Mouse (Mus musculus): ENCODE measurements around the gene Med12l. TPM values are rescaled to one million over a fixed set of nuclear protein-coding genes. Genes with fewer than 3 reads are reported as not detected.
A peak's percentile ranks its signal among the peaks of the same experiment; 100 is the strongest.

Gene Med12l
- total and polyA plus RNA-seq, 2 experiments = 1.4 TPM

DNA sequence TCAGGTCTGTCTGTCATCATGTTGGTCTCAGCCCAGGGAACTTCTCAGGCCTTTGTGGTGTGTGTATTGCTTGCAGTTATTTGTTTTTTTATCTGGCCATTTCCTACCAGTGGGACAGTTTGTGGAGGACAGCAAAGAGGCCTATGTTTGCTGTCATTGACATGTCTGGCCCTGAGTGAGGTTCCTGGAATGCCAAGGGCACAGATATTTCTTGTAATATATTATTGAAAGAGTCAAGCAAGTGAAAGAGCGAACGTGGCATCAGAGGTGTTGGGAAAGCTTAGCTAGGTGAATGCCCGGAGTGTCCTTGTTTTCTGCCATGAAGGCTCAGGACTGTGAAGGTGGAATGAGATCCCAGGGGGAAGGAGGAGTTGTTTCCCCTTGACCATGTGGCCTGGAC is 4.7 kb downstream of the Med12l start:
- Histone ChIP-seq H3K4me1 (ENCODE audit: control insufficient read depth, insufficient read depth, low read length) (peaks cover 3% of the 10 kb centered on the region; the same call in 1 of the 2 replicates), H3K36me3 (ENCODE audit: control insufficient read depth, insufficient read depth, low read length) (no peaks in the 10 kb centered on the region), H3K79me2 (ENCODE audit: control insufficient read depth, insufficient read depth, low read length) (no peaks in the 10 kb centered on the region), H3K27ac (replicated peaks; ENCODE audit: insufficient read depth, low read depth, low read length) (no peak overlapping the region), H3K9ac (ENCODE audit: low read depth, low read length) (no peak overlapping the region), H3K27me3 (ENCODE audit: control insufficient read depth, insufficient read depth, low read length) (peaks cover 2% of the 10 kb centered on the region; the same call in 1 of the 2 replicates), H3K4me3 (ENCODE audit: insufficient read depth, low read depth, low read length) (no peak overlapping the region)
- 39% methylated on average over 3 of the region's 3 CpGs for WGBS
- no peak for TF ChIP-seq CTCF (IDR thresholded peaks at IDR 0.05; ENCODE audit: low read depth, low read length)
- no peak for TF ChIP-seq POLR2A (IDR thresholded peaks at IDR 0.05; ENCODE audit: extremely low read depth, insufficient read depth, low read length)
- no peak for DNase-seq (ENCODE audit: extremely low read depth, low read depth, low spot score)

DNA sequence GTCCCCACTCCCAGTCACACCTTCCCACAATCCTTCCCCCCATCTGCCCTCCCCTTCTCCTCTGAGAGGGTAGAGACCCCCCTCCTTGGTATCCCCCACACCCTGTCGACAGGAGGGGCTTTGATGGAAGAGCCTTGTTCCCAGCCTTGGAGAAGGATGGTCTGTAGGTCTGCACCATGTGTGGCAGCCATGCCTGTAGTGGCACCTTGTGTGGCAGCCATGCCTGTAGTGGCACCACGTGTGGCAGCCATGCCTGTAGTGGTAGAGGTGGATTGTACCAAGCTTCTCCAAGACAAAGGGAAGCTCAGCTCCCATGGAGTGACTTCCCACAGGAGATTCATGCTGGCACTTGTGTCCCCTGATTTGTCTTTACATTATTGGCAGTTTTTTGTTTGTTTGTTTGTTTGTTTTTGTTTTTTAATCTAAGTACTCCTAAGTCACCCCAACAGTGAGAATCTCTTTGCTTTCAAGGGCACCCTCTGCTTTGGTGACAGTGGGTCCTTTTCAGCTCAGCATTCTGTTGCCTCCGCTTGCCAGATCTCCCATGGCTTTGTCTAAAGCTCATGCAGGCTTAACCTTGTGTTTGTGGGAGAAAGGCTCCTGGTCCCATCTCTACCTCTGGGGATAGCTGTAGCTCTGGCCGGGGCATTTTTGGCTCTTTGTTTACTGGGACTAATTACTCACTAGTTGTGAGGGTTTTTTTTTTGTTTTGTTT is 10.2 kb downstream of the Med12l start:
- TF ChIP-seq CTCF (IDR thresholded peaks at IDR 0.05; ENCODE audit: low read depth, low read length) (no peak), POLR2A (IDR thresholded peaks at IDR 0.05; ENCODE audit: extremely low read depth, insufficient read depth, low read length) (no peak)
- peaks cover 2% of the 10 kb centered on the region; the same call in 1 of the 2 replicates for H3K79me2 ChIP-seq (ENCODE audit: control insufficient read depth, insufficient read depth, low read length)
- no peaks in the 10 kb centered on the region for H3K27me3 ChIP-seq (ENCODE audit: control insufficient read depth, insufficient read depth, low read length)
- 84% methylated on average over 4 of the region's 4 CpGs for WGBS
- no peaks in the 10 kb centered on the region for H3K4me1 ChIP-seq (ENCODE audit: control insufficient read depth, insufficient read depth, low read length)
- H3K4me3 ChIP-seq (ENCODE audit: insufficient read depth, low read depth, low read length) = no peak overlapping the region
- no peak for DNase-seq (ENCODE audit: extremely low read depth, low read depth, low spot score)
- H3K36me3 ChIP-seq (ENCODE audit: control insufficient read depth, insufficient read depth, low read length) = no peaks in the 10 kb centered on the region
- H3K9ac ChIP-seq (ENCODE audit: low read depth, low read length) = no peak overlapping the region
- H3K27ac ChIP-seq (replicated peaks; ENCODE audit: insufficient read depth, low read depth, low read length) = no peak overlapping the region

- TF ChIP-seq CTCF (IDR thresholded peaks at IDR 0.05; ENCODE audit: low read depth, low read length) = no peak
- no peak for TF ChIP-seq POLR2A (IDR thresholded peaks at IDR 0.05; ENCODE audit: extremely low read depth, insufficient read depth, low read length)
- Histone ChIP-seq H3K79me2 (ENCODE audit: control insufficient read depth, insufficient read depth, low read length) (peaks cover 2% of the 10 kb centered on the region; the same call in 1 of the 2 replicates), H3K4me3 (ENCODE audit: insufficient read depth, low read depth, low read length) (no peak overlapping the region), H3K4me1 (ENCODE audit: control insufficient read depth, insufficient read depth, low read length) (no peaks in the 10 kb centered on the region), H3K9ac (ENCODE audit: low read depth, low read length) (no peak overlapping the region), H3K36me3 (ENCODE audit: control insufficient read depth, insufficient read depth, low read length) (no peaks in the 10 kb centered on the region), H3K27me3 (ENCODE audit: control insufficient read depth, insufficient read depth, low read length) (no peaks in the 10 kb centered on the region), H3K27ac (replicated peaks; ENCODE audit: insufficient read depth, low read depth, low read length) (no peak overlapping the region)
- 85% methylated on average over 9 of the region's 9 CpGs for WGBS
- no peak for DNase-seq (ENCODE audit: extremely low read depth, low read depth, low spot score)
Observed at GRCm38 (mm10) chr3:59016501-59016900, 10.9 kb downstream of the Med12l start.

DNA sequence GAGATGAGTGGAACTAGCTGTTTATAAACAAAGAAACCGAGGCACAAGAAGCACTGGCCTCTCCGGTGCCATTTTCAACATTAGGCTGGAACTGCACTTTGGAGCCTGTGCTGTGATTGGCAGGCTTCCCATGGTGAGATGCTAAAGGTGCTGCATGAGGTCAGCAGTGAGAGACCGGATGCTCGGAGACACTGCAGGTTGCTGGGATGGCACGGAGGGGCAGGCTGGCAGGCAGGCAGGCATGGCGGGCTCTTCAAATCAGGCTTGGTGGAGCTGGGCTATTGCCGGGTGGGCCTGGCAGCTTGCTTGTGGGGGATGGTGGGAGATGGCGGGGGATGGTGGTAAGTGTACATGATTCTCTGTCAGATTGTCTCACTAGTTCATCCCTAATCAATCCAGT is 15.6 kb downstream of the Med12l start:
- H3K9ac ChIP-seq (ENCODE audit: low read depth, low read length) = no peak overlapping the region
- peak; percentile 73 for DNase-seq (ENCODE audit: extremely low read depth, low read depth, low spot score)
- TF ChIP-seq POLR2A (IDR thresholded peaks at IDR 0.05; ENCODE audit: extremely low read depth, insufficient read depth, low read length) = no peak
- no peak for TF ChIP-seq CTCF (IDR thresholded peaks at IDR 0.05; ENCODE audit: low read depth, low read length)
- H3K4me3 ChIP-seq (ENCODE audit: insufficient read depth, low read depth, low read length) = no peak overlapping the region
- no peaks in the 10 kb centered on the region for H3K36me3 ChIP-seq (ENCODE audit: control insufficient read depth, insufficient read depth, low read length)
- 0 out of 2 replicates have a peak, but pooled peaks cover 2% of the 10 kb centered on the region for H3K4me1 ChIP-seq (ENCODE audit: control insufficient read depth, insufficient read depth, low read length)
- H3K27ac ChIP-seq (replicated peaks; ENCODE audit: insufficient read depth, low read depth, low read length) = no peak overlapping the region
- H3K79me2 ChIP-seq (ENCODE audit: control insufficient read depth, insufficient read depth, low read length) = peaks cover 6% of the 10 kb centered on the region; the same call in 1 of the 2 replicates
- 39% methylated on average over 8 of the region's 8 CpGs for WGBS
- H3K27me3 ChIP-seq (ENCODE audit: control insufficient read depth, insufficient read depth, low read length) = no peaks in the 10 kb centered on the region

GRCm38 (mm10) chr3:59022251-59022650 is 16.6 kb downstream of the Med12l start:
- 97% methylated on average over 2 of the region's 2 CpGs for WGBS
- H3K79me2 ChIP-seq (ENCODE audit: control insufficient read depth, insufficient read depth, low read length) = peaks cover 6% of the 10 kb centered on the region; the same call in 1 of the 2 replicates
- H3K27ac ChIP-seq (replicated peaks; ENCODE audit: insufficient read depth, low read depth, low read length) = no peak overlapping the region
- DNase-seq (ENCODE audit: extremely low read depth, low read depth, low spot score) = no peak
- H3K4me3 ChIP-seq (ENCODE audit: insufficient read depth, low read depth, low read length) = no peak overlapping the region
- H3K9ac ChIP-seq (ENCODE audit: low read depth, low read length) = no peak overlapping the region
- no peaks in the 10 kb centered on the region for H3K36me3 ChIP-seq (ENCODE audit: control insufficient read depth, insufficient read depth, low read length)
- no peak for TF ChIP-seq CTCF (IDR thresholded peaks at IDR 0.05; ENCODE audit: low read depth, low read length)
- no peak for TF ChIP-seq POLR2A (IDR thresholded peaks at IDR 0.05; ENCODE audit: extremely low read depth, insufficient read depth, low read length)
- no peaks in the 10 kb centered on the region for H3K27me3 ChIP-seq (ENCODE audit: control insufficient read depth, insufficient read depth, low read length)
- H3K4me1 ChIP-seq (ENCODE audit: control insufficient read depth, insufficient read depth, low read length) = 0 out of 2 replicates have a peak, but pooled peaks cover 2% of the 10 kb centered on the region

DNA sequence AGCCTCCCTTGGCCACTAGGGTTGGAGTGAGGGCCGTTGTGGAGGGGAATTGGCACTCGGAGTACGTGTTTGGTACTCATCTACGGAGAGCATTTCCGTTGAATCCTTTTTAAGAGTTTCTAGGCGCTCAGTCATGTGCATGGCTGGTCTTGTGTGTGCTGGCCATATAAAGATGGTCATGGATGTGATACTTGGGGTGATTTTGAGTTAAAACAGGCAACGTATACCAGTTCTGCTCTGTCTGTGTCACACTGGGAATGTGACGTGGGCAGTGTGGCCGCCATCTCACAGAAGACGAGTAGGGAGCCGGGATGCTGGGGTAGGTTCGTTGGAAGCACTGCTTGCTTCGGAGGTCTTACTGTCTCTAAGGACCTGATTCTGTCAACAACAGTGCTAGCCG is 17.3 kb downstream of the Med12l start:
- H3K36me3 ChIP-seq (ENCODE audit: control insufficient read depth, insufficient read depth, low read length) = no peaks in the 10 kb centered on the region
- no peak overlapping the region for H3K4me3 ChIP-seq (ENCODE audit: insufficient read depth, low read depth, low read length)
- WGBS = 97% methylated on average over 14 of the region's 14 CpGs
- H3K4me1 ChIP-seq (ENCODE audit: control insufficient read depth, insufficient read depth, low read length) = 0 out of 2 replicates have a peak, but pooled peaks cover 2% of the 10 kb centered on the region
- DNase-seq (ENCODE audit: extremely low read depth, low read depth, low spot score) = no peak
- peaks cover 6% of the 10 kb centered on the region; the same call in 1 of the 2 replicates for H3K79me2 ChIP-seq (ENCODE audit: control insufficient read depth, insufficient read depth, low read length)
- TF ChIP-seq POLR2A (IDR thresholded peaks at IDR 0.05; ENCODE audit: extremely low read depth, insufficient read depth, low read length) (no peak), CTCF (IDR thresholded peaks at IDR 0.05; ENCODE audit: low read depth, low read length) (no peak)
- H3K9ac ChIP-seq (ENCODE audit: low read depth, low read length) = no peak overlapping the region
- no peaks in the 10 kb centered on the region for H3K27me3 ChIP-seq (ENCODE audit: control insufficient read depth, insufficient read depth, low read length)
- no peak overlapping the region for H3K27ac ChIP-seq (replicated peaks; ENCODE audit: insufficient read depth, low read depth, low read length)

Measured in liver, adult 2 months (tissue).